Mouse (Mus musculus) urinary bladder, postnatal 4 days (tissue): ENCODE results near the gene Tstd1.

Experiments used
- DNase-seq, 2 experiments: peaks; one replicate each; pipeline ENCODE4 v3.0.0; 2021 to 2022; ENCODE audit warnings: low spot score in 2 of 2

Tstd1 gene

DNA sequence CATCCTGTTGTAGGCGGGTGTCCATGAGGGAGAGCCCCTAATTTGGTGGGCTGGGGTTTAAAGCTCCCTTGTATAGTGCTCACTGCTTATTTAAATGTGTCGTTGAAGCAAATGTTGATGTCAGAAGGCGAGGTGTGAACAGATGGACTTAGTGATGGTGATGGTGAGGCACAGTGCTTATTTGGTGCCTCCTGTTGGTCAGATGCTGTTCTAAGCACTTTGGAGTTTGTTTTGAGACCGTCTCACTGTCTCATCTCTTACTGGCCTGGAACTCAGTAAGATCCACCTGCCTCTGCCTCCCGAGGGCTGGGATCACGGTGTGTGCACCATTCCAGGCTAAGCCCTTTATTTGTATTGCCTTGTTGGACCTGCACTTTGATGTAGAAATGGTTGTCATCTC, 36.3 kb downstream of the Tstd1 start:
- no peak for DNase-seq

- DNase-seq = no peak
These were observed 38.9 kb downstream of the Tstd1 start for GRCm38 (mm10) chr1:171457568-171457967.

DNA sequence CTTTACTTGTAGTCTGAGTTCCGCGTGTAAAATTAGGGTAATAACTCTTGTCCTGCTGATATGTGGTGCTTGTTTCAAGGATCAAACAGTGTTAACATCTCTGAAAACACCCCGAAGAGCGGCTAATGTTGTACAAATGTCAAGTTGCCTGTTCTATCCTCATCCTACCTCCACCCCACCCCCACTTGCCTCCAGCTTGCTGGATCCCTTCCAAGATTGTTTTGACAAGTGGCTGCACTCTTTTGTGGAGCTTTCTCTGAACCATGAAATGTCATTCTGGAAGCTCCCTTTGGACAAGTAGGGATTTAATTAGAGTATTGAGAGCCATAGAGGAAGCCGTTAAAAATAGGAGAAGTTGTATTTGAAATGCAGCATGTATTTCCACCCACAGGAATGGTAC, 41.1 kb downstream of the Tstd1 start:
- no peak for DNase-seq

- DNase-seq = no peak
These were observed 42.2 kb downstream of the Tstd1 start for GRCm38 (mm10) chr1:171460551-171461503.

DNA sequence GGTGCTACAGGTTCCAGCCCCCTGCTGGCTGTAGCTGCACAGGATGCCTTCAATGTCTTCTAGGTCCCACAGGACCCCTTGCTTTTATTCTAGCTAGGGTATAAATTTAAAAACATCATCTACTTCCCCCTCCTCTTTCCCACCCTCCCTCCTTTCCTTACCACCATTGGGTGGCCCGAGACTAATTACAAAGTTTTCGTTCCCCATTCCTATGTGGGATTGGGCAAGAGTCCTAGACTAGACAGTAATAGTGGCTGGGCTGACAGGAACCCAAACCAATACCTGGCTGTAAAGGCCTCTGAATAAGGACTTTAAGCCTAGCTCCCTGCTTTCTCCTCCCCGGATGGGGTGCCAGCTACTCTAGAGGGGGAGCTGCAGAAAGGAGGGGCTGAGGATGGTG, 44.5 kb downstream of the Tstd1 start:
- DNase-seq = no peak

- DNase-seq = no peak
These were observed 47.2 kb downstream of the Tstd1 start for GRCm38 (mm10) chr1:171465749-171466412.

DNA sequence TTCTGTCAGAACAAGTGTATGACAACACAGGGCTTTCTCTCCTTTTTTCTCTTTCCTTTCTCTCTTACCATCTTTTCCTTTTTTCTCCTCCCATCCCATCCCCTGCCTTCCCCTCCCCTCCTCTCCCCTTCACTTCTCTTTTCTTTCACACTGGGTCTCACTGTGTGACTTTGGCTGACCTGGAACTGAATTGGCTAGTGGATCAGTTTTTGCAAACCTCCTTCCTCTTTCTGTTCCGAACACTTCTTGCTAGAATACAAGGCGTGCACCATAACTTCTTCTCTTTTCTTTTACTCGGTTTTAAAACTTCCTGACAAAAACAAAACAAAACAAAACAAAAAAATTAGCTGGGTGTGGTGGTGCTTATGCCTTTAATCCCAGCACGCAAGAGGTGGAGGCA, 47.9 kb downstream of the Tstd1 start:
- no peak for DNase-seq

DNA sequence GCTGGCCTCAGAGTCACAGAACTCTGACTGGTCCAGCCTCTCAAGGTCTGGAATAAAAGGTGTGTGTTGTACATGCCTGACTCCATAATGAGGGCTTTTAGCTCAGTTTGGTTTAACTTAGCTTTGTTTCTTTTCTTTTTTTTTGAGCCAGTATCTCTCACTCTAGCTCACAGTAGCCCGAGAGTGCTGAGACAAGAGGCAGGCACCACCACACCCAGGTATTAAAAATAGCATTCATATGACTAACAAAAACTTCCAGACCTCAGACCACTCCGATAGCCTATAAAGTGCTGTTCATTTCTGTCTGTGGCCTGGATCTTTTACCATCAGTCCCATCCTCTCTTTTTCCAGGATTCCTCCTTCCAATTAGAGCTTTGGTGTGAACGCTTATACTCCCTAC, 51.0 kb downstream of the Tstd1 start:
- no peak for DNase-seq
